Mouse (Mus musculus) CH12.LX (cell line): Measurements from ENCODE around the gene Map6. TPM values are rescaled to one million over a fixed set of nuclear protein-coding genes. Genes with fewer than 3 reads are reported as not detected.

ENCODE experiments used
- DNase-seq: peaks from one replicate; pipeline ENCODE4 v3.0.0-alpha.2; 2013; ENCODE audit errors: extremely low read depth
- H3K27ac ChIP-seq: 2 replicates; pipeline ENCODE4 v1.5.1; 2012; ENCODE audit warnings: low read depth, mild to moderate bottlenecking, control low read depth, moderate library complexity; ENCODE audit not compliant: insufficient read depth
- H3K27me3 ChIP-seq: replicated peaks from 2 replicates; pipeline ENCODE3; 2012; ENCODE audit warnings: inconsistent platforms
- H3K36me3 ChIP-seq, 2 experiments: replicated peaks in 1 of 2; 2 replicates each; pipeline versions ENCODE3 to v1.6.1; 2012; ENCODE audit warnings: inconsistent platforms in 1 of 2, low read length in 1 of 2, mild to moderate bottlenecking in 1 of 2, mixed read lengths in 1 of 2, moderate library complexity in 1 of 2; ENCODE audit not compliant: control insufficient read depth in 1 of 2, insufficient read depth in 1 of 2
- H3K4me1 ChIP-seq, 2 experiments: 2 replicates each; pipeline ENCODE4 v1.6.1; 2012; ENCODE audit warnings: inconsistent platforms in 1 of 2, moderate library complexity in 1 of 2; ENCODE audit not compliant: insufficient read depth in 2 of 2, control insufficient read depth in 1 of 2
- H3K4me2 ChIP-seq: 2 replicates; pipeline ENCODE4 v1.6.1; 2012; ENCODE audit warnings: low read depth, mild to moderate bottlenecking, control low read depth; ENCODE audit not compliant: poor library complexity, insufficient read depth, severe bottlenecking
- H3K4me3 ChIP-seq, 3 experiments: fragments of 150-350 bp in 1 of 3; sonication (generic) in 1 of 3; replicated peaks in 1 of 3; 2 replicates each; pipeline versions ENCODE3 to v1.5.1; 2011 to 2012; ENCODE audit warnings: low read depth in 2 of 3, low read length in 2 of 3, mild to moderate bottlenecking in 2 of 3, moderate library complexity in 2 of 3, control low read depth in 1 of 3, improper control_type of control experiment in 1 of 3, inconsistent platforms in 1 of 3, mixed read lengths in 1 of 3; ENCODE audit not compliant: poor library complexity in 1 of 3
- H3K79me2 ChIP-seq: replicated peaks from 2 replicates; pipeline ENCODE4 v1.6.1; 2012; ENCODE audit warnings: mild to moderate bottlenecking, moderate library complexity; ENCODE audit not compliant: control insufficient read depth, poor library complexity, insufficient read depth, severe bottlenecking; ENCODE audit errors: extremely low read depth
- H3K9ac ChIP-seq: 2 replicates; pipeline ENCODE4 v1.6.1; 2012; ENCODE audit warnings: low read depth, mild to moderate bottlenecking, control low read depth, moderate library complexity; ENCODE audit not compliant: insufficient read depth
- H3K9me3 ChIP-seq: replicated peaks from 2 replicates; pipeline ENCODE3; 2012; ENCODE audit warnings: low read length, inconsistent platforms, mixed read lengths
- BHLHE40 ChIP-seq: IDR thresholded peaks from 2 replicates; pipeline ENCODE4 v1.6.1; 2011; ENCODE audit warnings: mild to moderate bottlenecking, low read depth, low read length, improper control_type of control experiment
- CHD1 ChIP-seq: IDR thresholded peaks from 2 replicates; pipeline ENCODE4 v1.6.1; 2012; ENCODE audit warnings: low read depth, low read length, improper control_type of control experiment, inconsistent platforms
- CHD2 ChIP-seq: IDR thresholded peaks from 2 replicates; pipeline ENCODE4 v1.6.1; 2011; ENCODE audit warnings: low read length, improper control_type of control experiment
- CTCF ChIP-seq, 2 experiments: IDR thresholded peaks in 1 of 2; conservative IDR thresholded peaks in 1 of 2; 2 replicates each; pipeline ENCODE4 v1.5.1; 2011 to 2012; ENCODE audit warnings: low read depth in 2 of 2, low read length in 2 of 2, improper control_type of control experiment in 1 of 2, inconsistent platforms in 1 of 2, mild to moderate bottlenecking in 1 of 2, moderate library complexity in 1 of 2
- E2F4 ChIP-seq: IDR thresholded peaks from 2 replicates; pipeline ENCODE4 v1.6.1; 2011; ENCODE audit warnings: low read depth, low read length, improper control_type of control experiment; ENCODE audit not compliant: insufficient replicate concordance
- ELF1 ChIP-seq: IDR thresholded peaks from 2 replicates; pipeline ENCODE4 v1.6.1; 2014; ENCODE audit warnings: low read depth, mild to moderate bottlenecking, inconsistent platforms, low read length, improper control_type of control experiment
- EP300 ChIP-seq: IDR thresholded peaks from 2 replicates; pipeline ENCODE4 v1.6.1; 2011; ENCODE audit warnings: low read length, improper control_type of control experiment
- ETS1 ChIP-seq: conservative IDR thresholded peaks from 2 replicates; pipeline ENCODE4 v1.6.1; 2012; ENCODE audit warnings: low read depth, mild to moderate bottlenecking, inconsistent platforms, low read length, improper control_type of control experiment, moderate library complexity
- GABPA ChIP-seq: IDR thresholded peaks from 2 replicates; pipeline ENCODE4 v1.6.1; 2012; ENCODE audit warnings: low read depth, low read length, improper control_type of control experiment, inconsistent platforms; ENCODE audit not compliant: insufficient replicate concordance
- HCFC1 ChIP-seq: IDR thresholded peaks from 2 replicates; pipeline ENCODE4 v1.6.1; 2012; ENCODE audit warnings: low read depth, mild to moderate bottlenecking, inconsistent platforms, low read length, improper control_type of control experiment
- IRF4 ChIP-seq: IDR thresholded peaks from 2 replicates; pipeline ENCODE4 v1.6.1; 2014; ENCODE audit warnings: low read depth, mild to moderate bottlenecking, inconsistent platforms, low read length, improper control_type of control experiment
- JUN ChIP-seq: IDR thresholded peaks from 2 replicates; pipeline ENCODE4 v1.6.1; 2011; ENCODE audit warnings: low read depth, mild to moderate bottlenecking, low read length, improper control_type of control experiment, moderate library complexity; ENCODE audit not compliant: insufficient read depth
- JUND ChIP-seq: conservative IDR thresholded peaks from 2 replicates; pipeline ENCODE4 v1.6.1; 2011; ENCODE audit warnings: low read depth, low read length, improper control_type of control experiment
- KAT2A ChIP-seq: IDR thresholded peaks from 2 replicates; pipeline ENCODE4 v1.6.1; 2012; ENCODE audit warnings: low read length, improper control_type of control experiment, inconsistent platforms; ENCODE audit not compliant: insufficient replicate concordance
- MAFK ChIP-seq: IDR thresholded peaks from 2 replicates; pipeline ENCODE4 v1.6.1; 2011; ENCODE audit warnings: low read length, improper control_type of control experiment; ENCODE audit not compliant: insufficient replicate concordance
- MAX ChIP-seq: IDR thresholded peaks from 2 replicates; pipeline ENCODE4 v1.6.1; 2011; ENCODE audit warnings: low read length, improper control_type of control experiment
- MAZ ChIP-seq: IDR thresholded peaks from 2 replicates; pipeline ENCODE4 v1.6.1; 2012; ENCODE audit warnings: low read depth, mild to moderate bottlenecking, inconsistent platforms, low read length, improper control_type of control experiment, moderate library complexity
- MEF2A ChIP-seq: IDR thresholded peaks from 2 replicates; pipeline ENCODE4 v1.6.1; 2014; ENCODE audit warnings: low read depth, mild to moderate bottlenecking, inconsistent platforms, low read length, improper control_type of control experiment, borderline replicate concordance
- MXI1 ChIP-seq: IDR thresholded peaks from 2 replicates; pipeline ENCODE4 v1.6.1; 2011; ENCODE audit warnings: mild to moderate bottlenecking, low read depth, low read length, improper control_type of control experiment
- MYC ChIP-seq: IDR thresholded peaks from 2 replicates; pipeline ENCODE4 v1.6.1; 2011; ENCODE audit warnings: low read depth, mild to moderate bottlenecking, improper control_type of control experiment, low read length
- NELFE ChIP-seq: IDR thresholded peaks from 2 replicates; pipeline ENCODE4 v1.6.1; 2011; ENCODE audit warnings: low read depth, low read length, improper control_type of control experiment
- NRF1 ChIP-seq: IDR thresholded peaks from 2 replicates; pipeline ENCODE4 v1.6.1; 2014; ENCODE audit warnings: low read depth, mild to moderate bottlenecking, inconsistent platforms, low read length, improper control_type of control experiment, moderate library complexity
- PAX5 ChIP-seq: IDR thresholded peaks from 2 replicates; pipeline ENCODE4 v1.6.1; 2012; ENCODE audit warnings: low read length, inconsistent platforms, mixed read lengths
- POLR2A ChIP-seq: IDR thresholded peaks from 2 replicates; pipeline ENCODE4 v1.6.1; 2011; ENCODE audit warnings: low read depth, mild to moderate bottlenecking, improper control_type of control experiment, low read length
- POLR2AphosphoS2 ChIP-seq: IDR thresholded peaks from 2 replicates; pipeline ENCODE4 v1.6.1; 2011; ENCODE audit warnings: low read depth, low read length, improper control_type of control experiment
- RAD21 ChIP-seq: IDR thresholded peaks from 2 replicates; pipeline ENCODE4 v1.6.1; 2011; ENCODE audit warnings: low read depth, mild to moderate bottlenecking, low read length, improper control_type of control experiment, moderate library complexity
- RCOR1 ChIP-seq: conservative IDR thresholded peaks from 2 replicates; pipeline ENCODE4 v1.6.1; 2012; ENCODE audit warnings: low read depth, mild to moderate bottlenecking, inconsistent platforms, low read length, improper control_type of control experiment
- SIN3A ChIP-seq: IDR thresholded peaks from 2 replicates; pipeline ENCODE4 v1.6.1; 2012; ENCODE audit warnings: low read length, improper control_type of control experiment, inconsistent platforms
- SMC3 ChIP-seq: IDR thresholded peaks from 2 replicates; pipeline ENCODE4 v1.6.1; 2011; ENCODE audit warnings: low read depth, low read length, improper control_type of control experiment
- TBP ChIP-seq: conservative IDR thresholded peaks from 2 replicates; pipeline ENCODE4 v1.6.1; 2011; ENCODE audit warnings: low read depth, low read length, improper control_type of control experiment
- TCF12 ChIP-seq: IDR thresholded peaks from 2 replicates; pipeline ENCODE4 v1.6.1; 2014; ENCODE audit warnings: low read depth, mild to moderate bottlenecking, inconsistent platforms, low read length, improper control_type of control experiment
- UBTF ChIP-seq: IDR thresholded peaks from 2 replicates; pipeline ENCODE4 v1.6.1; 2012; ENCODE audit warnings: low read depth, mild to moderate bottlenecking, inconsistent platforms, low read length, improper control_type of control experiment, moderate library complexity
- USF1 ChIP-seq: IDR thresholded peaks from 2 replicates; pipeline ENCODE4 v1.6.1; 2014; ENCODE audit warnings: low read depth, mild to moderate bottlenecking, inconsistent platforms, low read length, improper control_type of control experiment
- USF2 ChIP-seq: conservative IDR thresholded peaks from 2 replicates; pipeline ENCODE4 v1.6.1; 2011; ENCODE audit warnings: low read depth, low read length, improper control_type of control experiment
- ZC3H11A ChIP-seq: IDR thresholded peaks from 2 replicates; pipeline ENCODE4 v1.6.1; 2012; ENCODE audit warnings: low read depth, mild to moderate bottlenecking, inconsistent platforms, low read length, improper control_type of control experiment
- ZKSCAN1 ChIP-seq: IDR thresholded peaks from 2 replicates; pipeline ENCODE4 v1.6.1; 2012; ENCODE audit warnings: low read depth, inconsistent platforms, low read length, improper control_type of control experiment, borderline replicate concordance
- ZMIZ1 ChIP-seq: IDR thresholded peaks from 2 replicates; pipeline ENCODE4 v1.6.1; 2012; ENCODE audit warnings: low read depth, mild to moderate bottlenecking, inconsistent platforms, low read length, improper control_type of control experiment
- ZNF384 ChIP-seq: IDR thresholded peaks from 2 replicates; pipeline ENCODE4 v1.6.1; 2012; ENCODE audit warnings: low read depth, low read length, improper control_type of control experiment, inconsistent platforms
- dilution Hi-C: fragments of 300-500 bp; cut with MboI; formaldehyde crosslinking; loops from 2 replicates; pipeline ENCODE4 v1.14.3; 2020; ENCODE audit warnings: low sequenced_read_pairs; ENCODE audit not compliant: extremely low pct_unique_long_range_greater_than_20kb, extremely low pct_ligation_motif_present
- in situ Hi-C: fragments of 300-500 bp; cut with MboI; formaldehyde crosslinking; loops from 3 replicates; pipeline ENCODE4 v1.14.3; 2019; ENCODE audit warnings: low sequenced_read_pairs, low pct_ligation_motif_present, low pct_unique_long_range_greater_than_20kb, mixed read lengths
- polyA plus RNA-seq: library from polyadenylated mRNA; unstranded; fragments of >175 nt; gene quantifications from 2 replicates; pipeline ENCODE4 v1.2.1, GENCODE M21; 2012; ENCODE audit warnings: low read depth; ENCODE audit not compliant: insufficient read length
- total RNA-seq, 2 experiments: library from RNA; depleted of rRNA; stranded (reverse); fragments of 300-350 nt in 1 of 2; fragments of >200 nt in 1 of 2; gene quantifications; 2 replicates each; pipeline ENCODE4 v1.2.3; 2012 to 2014

Gene Map6
- total and polyA plus RNA-seq, 3 experiments = 0.32 to 1.4 (median 1.1) TPM

DNA sequence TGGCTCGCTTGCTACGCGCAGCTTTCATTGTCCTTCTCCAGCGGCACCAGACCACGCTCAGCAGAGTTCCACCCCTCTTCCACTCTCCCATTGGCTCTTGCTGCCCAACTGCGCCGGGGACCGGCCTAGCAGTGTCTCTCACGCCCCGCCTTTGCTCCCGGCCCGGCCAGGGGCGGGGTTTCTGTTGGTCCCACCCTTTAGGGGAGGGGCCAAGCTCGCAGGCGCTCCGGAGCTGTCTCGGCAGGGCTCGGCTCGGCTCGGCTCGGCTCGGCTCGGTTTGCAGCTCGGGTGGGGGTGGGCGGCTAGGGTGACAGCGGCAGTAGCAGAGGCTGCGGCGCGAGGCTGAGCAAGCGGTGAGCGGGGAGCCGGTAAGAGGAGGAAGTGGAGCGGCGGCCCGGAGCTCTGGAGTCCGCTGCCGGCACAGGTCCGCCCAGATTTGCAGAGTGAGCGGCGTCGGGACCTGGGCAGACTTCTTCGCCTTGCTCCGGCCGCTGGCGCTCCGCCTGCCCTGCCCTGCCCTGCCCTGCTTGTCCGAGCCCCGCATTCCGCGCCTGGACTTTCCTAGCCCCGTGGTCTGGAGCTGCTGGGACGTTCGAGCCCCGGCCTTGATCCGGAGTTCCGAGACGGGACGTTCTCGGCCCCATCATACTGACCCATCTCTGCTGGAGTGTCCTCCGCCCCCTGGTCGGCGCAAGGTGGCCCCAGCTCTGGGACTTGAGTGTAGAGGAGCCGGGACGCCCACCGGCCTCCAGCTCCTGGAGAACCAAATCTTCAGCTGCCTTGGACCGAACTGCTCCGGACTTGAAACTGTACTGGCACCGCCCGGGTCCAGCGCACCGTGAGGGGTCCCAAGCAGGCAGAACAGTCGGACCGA, 114.2 kb downstream of the Map6 start, which contains the start of gene Gdpd5:
TSS of gene Gdpd5 (plus strand) at position 201 of the 874 bp plus-strand sequence.
- peaks cover 1% of the 10 kb centered on the region for H3K27me3 ChIP-seq
- H3K9me3 ChIP-seq = peaks cover 5% of the 10 kb centered on the region
- peak within 1 kb of the TSS; percentile 65 to 74 (median 69) for H3K4me3 ChIP-seq
- peak within 1 kb of the TSS; percentile 73 for H3K4me2 ChIP-seq
- in situ Hi-C loops = no loop called here
- no peaks in the 10 kb centered on the region for H3K79me2 ChIP-seq
- H3K27ac ChIP-seq = peak within 1 kb of the TSS; percentile 39
- dilution Hi-C loops = no loop called here
- H3K4me1 ChIP-seq = peaks cover 18 to 42% of the 10 kb centered on the region in 2 experiments
- peaks cover 0 to 14% of the 10 kb centered on the region in 2 experiments for H3K36me3 ChIP-seq
- TF ChIP-seq MAFK = no peak
- no peak for TF ChIP-seq POLR2AphosphoS2
- peak; percentile 51 for TF ChIP-seq HCFC1
- TF ChIP-seq CHD2 = peak; percentile 79
- no peak for TF ChIP-seq USF2
- TF ChIP-seq PAX5 = no peak
- TF ChIP-seq POLR2A = peak; percentile 82; the same call in 1 of the 2 replicates
- TF ChIP-seq MEF2A = peak; percentile 64
- no peak for TF ChIP-seq ZC3H11A
- TF ChIP-seq GABPA = no peak
- TF ChIP-seq JUND = no peak
- 0 out of 2 replicates have a peak, but pooled peaks have one; percentile 17 for TF ChIP-seq BHLHE40
- 0 out of 2 replicates have a peak, but pooled peaks have one; percentile 29 for TF ChIP-seq EP300
- TF ChIP-seq SIN3A = peak; percentile 82
- TF ChIP-seq USF1 = no peak
- peak; percentile 68 for TF ChIP-seq NRF1
- 0 out of 2 replicates have a peak, but pooled peaks have one; percentile 55 for TF ChIP-seq KAT2A
- no peak for TF ChIP-seq ETS1
- TF ChIP-seq ZMIZ1 = peak; percentile 88
- 0 out of 2 replicates have a peak, but pooled peaks have one; percentile 21 for TF ChIP-seq IRF4
- TF ChIP-seq UBTF = peak; percentile 94
- 0 out of 2 replicates have a peak, but pooled peaks have one; percentile 49 for TF ChIP-seq MAZ
- 0 out of 2 replicates have a peak, but pooled peaks have one; percentile 48 for TF ChIP-seq RCOR1
- TF ChIP-seq TBP = no peak
- no peak for TF ChIP-seq CTCF (conservative IDR thresholded peaks at IDR 0.05 in 1 of 2, IDR thresholded peaks at IDR 0.05 in 1 of 2; ENCODE audit: low read depth in 2 of 2, low read length in 2 of 2)
- TF ChIP-seq ZNF384 = no peak
- no peak for TF ChIP-seq RAD21
- no peak for TF ChIP-seq MYC
- peak; percentile 66; the same call in 1 of the 2 replicates for TF ChIP-seq CHD1
- TF ChIP-seq JUN = no peak
- no peak for TF ChIP-seq E2F4
- TF ChIP-seq ZKSCAN1 = no peak
- TF ChIP-seq NELFE = peak; percentile 72
- TF ChIP-seq ELF1 = peak; percentile 63; the same call in 1 of the 2 replicates
- TF ChIP-seq MXI1 = peak; percentile 60
- peak; percentile 75 for TF ChIP-seq TCF12
- 0 out of 2 replicates have a peak, but pooled peaks have one; percentile 2 for TF ChIP-seq SMC3
- TF ChIP-seq MAX = peak; percentile 67
- peak; percentile 95 for DNase-seq
- H3K9ac ChIP-seq = peak within 1 kb of the TSS; percentile 76
